Mouse (Mus musculus) C2C12 (cell line): ENCODE results near the gene Gjc1.

Experiments
- CEBPB ChIP-seq: IDR thresholded peaks from one replicate; pipeline ENCODE4 v1.6.1; 2011; ENCODE audit warnings: low read depth, mild to moderate bottlenecking, control low read depth, moderate library complexity
- CTCF ChIP-seq: IDR thresholded peaks from one replicate; pipeline ENCODE4 v1.5.1; 2011; ENCODE audit not compliant: control insufficient read depth, insufficient read depth, insufficient read length
- MAX ChIP-seq: IDR thresholded peaks from one replicate; pipeline ENCODE4 v1.6.1; 2011; ENCODE audit warnings: mild to moderate bottlenecking, control low read depth
- MYOG ChIP-seq: IDR thresholded peaks from one replicate; pipeline ENCODE4 v1.6.1; 2011; ENCODE audit not compliant: control insufficient read depth, insufficient read length; ENCODE audit errors: extremely low read depth
- USF1 ChIP-seq: IDR thresholded peaks from one replicate; pipeline ENCODE4 v1.6.1; 2011; ENCODE audit warnings: low read depth, mild to moderate bottlenecking, control low read depth, moderate library complexity

GRCm38 (mm10) chr11:102761309-102762210 lies 57.9 kb downstream of the Gjc1 start, which contains the start of gene Adam11:
- no peak for TF ChIP-seq CTCF
- TF ChIP-seq USF1: no peak
- no peak for TF ChIP-seq CEBPB
- TF ChIP-seq MAX: no peak
- TF ChIP-seq MYOG: no peak
